Mouse (Mus musculus) forebrain, postnatal 0 days (tissue): ENCODE results near the gene Selenoo. TPM values are rescaled to one million over a fixed set of nuclear protein-coding genes. Genes with fewer than 3 reads are reported as not detected.

Experiments used
- ATAC-seq: fragments of 200-750 bp; cut with Nextera tagmentation; 2 replicates; pipeline ENCODE4 v1.8.0; 2017; ENCODE audit warnings: mild to moderate bottlenecking, moderate library complexity
- DNase-seq: peaks from one replicate; pipeline ENCODE4 v3.0.0-alpha.2; 2015
- H3K27ac ChIP-seq: fragments of 300-500 bp; sonication (generic); 2 replicates; pipeline ENCODE4 v1.5.1; 2014; ENCODE audit warnings: low read depth, mild to moderate bottlenecking, antibody characterized with exemption, low read length, moderate library complexity, mixed read lengths
- H3K27me3 ChIP-seq: fragments of 300-500 bp; sonication (generic); 2 replicates; pipeline ENCODE4 v1.6.1; 2014; ENCODE audit warnings: mild to moderate bottlenecking, low read length, mixed read lengths; ENCODE audit not compliant: insufficient read depth
- H3K36me3 ChIP-seq: fragments of 300-500 bp; sonication (generic); 2 replicates; pipeline ENCODE4 v1.6.1; 2014; ENCODE audit warnings: mild to moderate bottlenecking, moderate library complexity; ENCODE audit not compliant: insufficient read depth
- H3K4me1 ChIP-seq: fragments of 300-500 bp; sonication (generic); 2 replicates; pipeline ENCODE4 v1.6.1; 2014; ENCODE audit warnings: antibody characterized with exemption; ENCODE audit not compliant: insufficient read depth
- H3K4me2 ChIP-seq: fragments of 300-500 bp; sonication (generic); 2 replicates; pipeline ENCODE4 v1.6.1; 2014; ENCODE audit warnings: low read depth, mild to moderate bottlenecking, moderate library complexity
- H3K4me3 ChIP-seq: fragments of 300-500 bp; sonication (generic); 2 replicates; pipeline ENCODE4 v1.5.1; 2014; ENCODE audit warnings: low read depth, low read length, mixed read lengths
- H3K9ac ChIP-seq: fragments of 300-500 bp; sonication (generic); 2 replicates; pipeline ENCODE4 v1.6.1; 2014; ENCODE audit warnings: mild to moderate bottlenecking
- H3K9me3 ChIP-seq: fragments of 300-500 bp; sonication (generic); 2 replicates; pipeline ENCODE4 v1.6.1; 2016; ENCODE audit warnings: low read length
- CTCF ChIP-seq: sonication (generic); IDR thresholded peaks from 2 replicates; pipeline ENCODE4 v1.5.1; 2016; ENCODE audit warnings: antibody characterized with exemption, control low read depth, low read depth
- WGBS: fragments of 180-500 bp; shearing (Covaris S2); extraction: QIAGEN DNeasy Blood & Tissue Kit; methylation state at CpG from one replicate; pipeline ENCODE4 v1.1.7; 2014; 5-methylcytosine and 5-hydroxymethylcytosine counted together
- polyA plus RNA-seq: library from polyadenylated mRNA; unstranded; fragments of >200 nt; fragmentation: Nextera tagmentation; extraction: Ambion mirVana; gene quantifications from 2 replicates; pipeline ENCODE4 v1.2.1, GENCODE M21; 2015
- total RNA-seq: library from RNA; depleted of rRNA; stranded (reverse); fragments of >200 nt; gene quantifications from 2 replicates; pipeline ENCODE4 v1.2.3, GENCODE M21; 2014

The Selenoo gene
- total and polyA plus RNA-seq, 2 experiments from 2014 or later = 19.6 to 47.9 TPM

GRCm38 (mm10) chr15:89136461-89137155 lies 47.7 kb downstream of the Selenoo start:
- Histone ChIP-seq H3K4me1 (0 out of 2 replicates have a peak, but pooled peaks cover 7% of the 10 kb centered on the region), H3K36me3 (peaks cover 4% of the 10 kb centered on the region; the same call in 1 of the 2 replicates), H3K4me3 (no peak overlapping the region), H3K27ac (no peak overlapping the region), H3K9ac (no peak overlapping the region), H3K4me2 (no peak overlapping the region), H3K9me3 (no peaks in the 10 kb centered on the region), H3K27me3 (peaks cover 5% of the 10 kb centered on the region; the same call in 1 of the 2 replicates)
- WGBS = 95% methylated on average over 5 of the region's 5 CpGs
- no peak for ATAC-seq
- TF ChIP-seq CTCF = no peak
- DNase-seq = no peak

- DNase-seq (no peak), ATAC-seq (no peak)
- H3K4me1 ChIP-seq = 0 out of 2 replicates have a peak, but pooled peaks cover 7% of the 10 kb centered on the region
- no peak overlapping the region for H3K4me2 ChIP-seq
- no peak overlapping the region for H3K9ac ChIP-seq
- H3K4me3 ChIP-seq = no peak overlapping the region
- H3K27me3 ChIP-seq = peaks cover 5% of the 10 kb centered on the region; the same call in 1 of the 2 replicates
- no peaks in the 10 kb centered on the region for H3K9me3 ChIP-seq
- no peaks in the 10 kb centered on the region for H3K36me3 ChIP-seq
- H3K27ac ChIP-seq = no peak overlapping the region
- WGBS = 74% methylated on average over 11 of the region's 11 CpGs
- no peak for TF ChIP-seq CTCF
Observed at GRCm38 (mm10) chr15:89137378-89138045, 48.6 kb downstream of the Selenoo start.

- Histone ChIP-seq H3K4me1 (0 out of 2 replicates have a peak, but pooled peaks cover 7% of the 10 kb centered on the region), H3K36me3 (no peaks in the 10 kb centered on the region), H3K4me3 (no peak overlapping the region), H3K9ac (no peak overlapping the region), H3K9me3 (no peaks in the 10 kb centered on the region), H3K27me3 (peaks cover 5% of the 10 kb centered on the region; the same call in 1 of the 2 replicates), H3K27ac (no peak overlapping the region), H3K4me2 (no peak overlapping the region)
- TF ChIP-seq CTCF = no peak
- WGBS = 96% methylated on average over 7 of the region's 7 CpGs
- DNase-seq (no peak), ATAC-seq (no peak)
Observed at GRCm38 (mm10) chr15:89138046-89138405, 49.1 kb downstream of the Selenoo start.

- Histone ChIP-seq H3K4me1 (0 out of 2 replicates have a peak, but pooled peaks cover 7% of the 10 kb centered on the region), H3K27ac (no peak overlapping the region), H3K4me3 (no peak overlapping the region), H3K36me3 (no peaks in the 10 kb centered on the region), H3K27me3 (peaks cover 5% of the 10 kb centered on the region; the same call in 1 of the 2 replicates), H3K9ac (no peak overlapping the region), H3K4me2 (no peak overlapping the region), H3K9me3 (no peaks in the 10 kb centered on the region)
- ATAC-seq = no peak
- TF ChIP-seq CTCF = no peak
- no peak for DNase-seq
- WGBS = 93% methylated on average over 6 of the region's 6 CpGs
Observed at GRCm38 (mm10) chr15:89138531-89138930, 49.6 kb downstream of the Selenoo start.

- peak overlapping the region; percentile 36 for H3K4me3 ChIP-seq
- no peak for TF ChIP-seq CTCF
- H3K9ac ChIP-seq = peak overlapping the region; percentile 41
- 0 out of 2 replicates have a peak, but pooled peaks cover 7% of the 10 kb centered on the region for H3K4me1 ChIP-seq
- H3K27me3 ChIP-seq = peaks cover 5% of the 10 kb centered on the region; the same call in 1 of the 2 replicates
- no peak overlapping the region for H3K27ac ChIP-seq
- peaks cover 11% of the 10 kb centered on the region; the same call in 1 of the 2 replicates for H3K36me3 ChIP-seq
- DNase-seq = no peak
- H3K4me2 ChIP-seq = peak overlapping the region; percentile 91
- WGBS = under 1% methylated on average over 50 of the region's 53 CpGs
- H3K9me3 ChIP-seq = no peaks in the 10 kb centered on the region
- peak; percentile 36; the same call in 1 of the 2 replicates for ATAC-seq
Observed at GRCm38 (mm10) chr15:89140048-89140658, 51.3 kb downstream of the Selenoo start.

GRCm38 (mm10) chr15:89140659-89141252 lies 51.9 kb downstream of the Selenoo start, which contains the start of gene Mapk12:
Gene Mapk12 (minus strand): TSS chr15:89140703.
- H3K4me1 ChIP-seq = 0 out of 2 replicates have a peak, but pooled peaks cover 7% of the 10 kb centered on the region
- peaks cover 14% of the 10 kb centered on the region for H3K36me3 ChIP-seq
- H3K4me2 ChIP-seq = peak within 1 kb of the TSS; percentile 91
- no peaks in the 10 kb centered on the region for H3K9me3 ChIP-seq
- H3K27me3 ChIP-seq = peaks cover 5% of the 10 kb centered on the region; the same call in 1 of the 2 replicates
- 1% methylated on average over 21 of the region's 21 CpGs for WGBS
- DNase-seq (no peak), ATAC-seq (peak; percentile 44; the same call in 1 of the 2 replicates)
- no peak for TF ChIP-seq CTCF
- H3K4me3 ChIP-seq = peak within 1 kb of the TSS; percentile 36
- peak within 1 kb of the TSS; percentile 41 for H3K9ac ChIP-seq
- H3K27ac ChIP-seq = no peak within 1 kb of the TSS
